Mouse (Mus musculus) urinary bladder, adult 18-20 months (tissue): Measurements from ENCODE around the gene Gm17662.
A peak's percentile ranks its signal among the peaks of the same experiment; 100 is the strongest.

Source experiments
- DNase-seq, 2 experiments: peaks; one replicate each; pipeline ENCODE4 v3.0.0; 2022; ENCODE audit warnings: low spot score in 2 of 2, mixed read lengths in 2 of 2

The Gm17662 gene

GRCm38 (mm10) chr4:104888499-104889262 lies 31.6 kb downstream of the Gm17662 start:
- DNase-seq: no peak

GRCm38 (mm10) chr4:104891708-104892107 lies 34.6 kb downstream of the Gm17662 start:
- DNase-seq: peak in 1 of 2 experiments; percentile 25

- no peak for DNase-seq
Measured at GRCm38 (mm10) chr4:104893588-104893987, 36.5 kb downstream of the Gm17662 start.

GRCm38 (mm10) chr4:104894004-104894734 lies 37.0 kb downstream of the Gm17662 start:
- DNase-seq: peak in 1 of 2 experiments; percentile 16

- no peak for DNase-seq
Measured at GRCm38 (mm10) chr4:104902836-104903235, 45.7 kb downstream of the Gm17662 start.

- DNase-seq: no peak
Measured at GRCm38 (mm10) chr4:104905049-104905448, 47.9 kb downstream of the Gm17662 start.
